Mouse (Mus musculus): ENCODE data around the gene Sco1.

GRCm38 (mm10) chr11:67017801-67018591 is 34.5 kb upstream of the Sco1 start:
- TF ChIP-seq CTCF (IDR thresholded peaks at IDR 0.05; ENCODE audit: low read depth) (no peak), EP300 (IDR thresholded peaks at IDR 0.05; ENCODE audit: low read depth) (no peak)

All from heart, postnatal 0 days (tissue).